Mouse (Mus musculus) ovary, postnatal 14 days (tissue): ENCODE results near the gene Hivep3.

ENCODE experiments used
- DNase-seq: peaks from one replicate; pipeline ENCODE4 v3.0.0; 2022; ENCODE audit warnings: low spot score

Hivep3 gene

GRCm38 (mm10) chr4:120061727-120062126 is 328.1 kb downstream of the Hivep3 start:
- no peak for DNase-seq

GRCm38 (mm10) chr4:120062198-120062597 is 328.6 kb downstream of the Hivep3 start:
- DNase-seq, result no peak

GRCm38 (mm10) chr4:120062754-120063153 is 329.2 kb downstream of the Hivep3 start:
- no peak for DNase-seq

GRCm38 (mm10) chr4:120063353-120064124 is 330.0 kb downstream of the Hivep3 start:
- no peak for DNase-seq

GRCm38 (mm10) chr4:120064696-120065095 is 331.1 kb downstream of the Hivep3 start, which contains the start of gene AL607142.1:
AL607142.1 (plus strand) TSS chr4:120064996.
- DNase-seq, result no peak

- DNase-seq, result no peak
These were observed 333.4 kb downstream of the Hivep3 start for GRCm38 (mm10) chr4:120066841-120067591.

GRCm38 (mm10) chr4:120067592-120068235 is 334.1 kb downstream of the Hivep3 start:
- DNase-seq, result no peak

GRCm38 (mm10) chr4:120068883-120069581 is 335.4 kb downstream of the Hivep3 start:
- no peak for DNase-seq

- DNase-seq, result no peak
These were observed 336.0 kb downstream of the Hivep3 start for GRCm38 (mm10) chr4:120069582-120069980.

- no peak for DNase-seq
These were observed 337.8 kb downstream of the Hivep3 start for GRCm38 (mm10) chr4:120071411-120071810.

- no peak for DNase-seq
These were observed 338.4 kb downstream of the Hivep3 start for GRCm38 (mm10) chr4:120071842-120072507.

GRCm38 (mm10) chr4:120074061-120074460 is 340.5 kb downstream of the Hivep3 start:
- no peak for DNase-seq

- no peak for DNase-seq
These were observed 343.7 kb downstream of the Hivep3 start for GRCm38 (mm10) chr4:120077322-120077721.

- DNase-seq, result no peak
These were observed 348.9 kb downstream of the Hivep3 start for GRCm38 (mm10) chr4:120082527-120082926.

- DNase-seq, result no peak
These were observed 350.1 kb downstream of the Hivep3 start for GRCm38 (mm10) chr4:120083700-120084099.

- no peak for DNase-seq
These were observed 356.0 kb downstream of the Hivep3 start for GRCm38 (mm10) chr4:120089536-120089935.

GRCm38 (mm10) chr4:120091997-120092783 is 358.6 kb downstream of the Hivep3 start:
- no peak for DNase-seq

GRCm38 (mm10) chr4:120096935-120097334 is 363.4 kb downstream of the Hivep3 start:
- DNase-seq, result no peak

- no peak for DNase-seq
These were observed 367.6 kb downstream of the Hivep3 start for GRCm38 (mm10) chr4:120101186-120101585.

GRCm38 (mm10) chr4:120104599-120104998 is 371.0 kb downstream of the Hivep3 start:
- peak; percentile 59 for DNase-seq

- DNase-seq, result no peak
These were observed 372.8 kb downstream of the Hivep3 start for GRCm38 (mm10) chr4:120106362-120106761.
